Comparison of ENCODE assay signal across 14 mouse cellular contexts in genomic region chr6:49523696-49524095, GRCm38 (mm10).
DNase-seq lines count a peak whose midpoint lies in the region.
"Had no signal": no experiment of that assay in that cellular context is flagged by ENCODE, and none has a peak within 500 bp of the region (broad histone marks: within the 10 kb centered on the region; RNA-seq: fewer than 3 reads in every experiment).

No protein-coding gene starts in this region.

- peak; percentile 14 to 15 for DNase-seq in right cerebral cortex, adult 2 months (ENCODE audit: low spot score in 2 of 2)
- no peak for DNase-seq in right cerebral cortex, postnatal 25 days
- peak; percentile 28 for DNase-seq in NIH3T3 (ENCODE audit: low read depth)
- peak; percentile 27 for DNase-seq in adrenal gland, postnatal 25 days
- DNase-seq in thymus, postnatal 0 days (ENCODE audit: low spot score): no peak
- DNase-seq in urinary bladder, adult 2 months (ENCODE audit: low spot score): no peak
- DNase-seq in urinary bladder, postnatal 10 days (ENCODE audit: low spot score): no peak
- DNase-seq: gastrocnemius, postnatal 25 days; heart, adult 18-20 months; liver, embryonic 13.5 days; lung, adult 2 months; lung, postnatal 14 days; thymus, adult 18-20 months; thymus, postnatal 4 days had no signal

Comparison
In these comparisons a context has a peak if more than half of its experiments do, and no peak if none do; other contexts are left out.
1. DNase-seq: peak in right cerebral cortex, adult 2 months (2 of 2), NIH3T3 (single experiment) and adrenal gland, postnatal 25 days (single experiment); none in right cerebral cortex, postnatal 25 days (single experiment), thymus, postnatal 0 days (single experiment), urinary bladder, adult 2 months (single experiment) and urinary bladder, postnatal 10 days (single experiment).